Mouse (Mus musculus) adrenal gland (tissue): ENCODE results near the gene Slc23a2.

Source experiments
- intact Hi-C: fragments of 180-260 bp; cut with DNase I; formaldehyde crosslinking; loops from one replicate; pipeline ENCODE4 v1.15.1; 2025

Gene Slc23a2

GRCm38 (mm10) chr2:132051798-132052197 lies 93.1 kb downstream of the Slc23a2 start:
- intact Hi-C loops = no loop called here

DNA sequence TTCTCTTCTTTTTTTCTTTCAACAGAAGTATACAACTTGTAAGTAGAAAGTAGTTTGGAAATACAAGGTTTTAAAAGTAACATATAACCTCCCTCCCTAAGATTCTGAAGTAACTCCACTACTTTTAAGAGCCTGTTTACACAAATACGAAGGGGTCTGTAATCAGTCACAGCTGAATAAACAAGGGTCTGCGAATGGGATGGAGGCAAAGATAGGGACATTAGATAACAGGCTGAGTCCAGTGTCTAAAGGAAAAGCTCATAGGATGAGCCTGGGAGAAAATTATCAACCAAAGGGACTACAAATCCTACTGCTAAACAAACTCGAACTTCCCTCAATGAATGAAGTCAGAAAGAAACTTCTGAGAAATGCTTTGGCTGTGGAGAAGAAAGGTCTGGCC lies 95.0 kb downstream of the Slc23a2 start:
- intact Hi-C loops = no loop called here

- intact Hi-C loops = no loop called here
Measured at GRCm38 (mm10) chr2:132049491-132049890, 95.4 kb downstream of the Slc23a2 start.

- intact Hi-C loops = no loop called here
Measured at GRCm38 (mm10) chr2:132048143-132048772, 96.7 kb downstream of the Slc23a2 start.

GRCm38 (mm10) chr2:132047364-132047763 lies 97.5 kb downstream of the Slc23a2 start:
- intact Hi-C loops = no loop called here

GRCm38 (mm10) chr2:132046659-132047058 lies 98.2 kb downstream of the Slc23a2 start:
- intact Hi-C loops = no loop called here

GRCm38 (mm10) chr2:132044320-132045274 lies 100.3 kb downstream of the Slc23a2 start:
- intact Hi-C loops = no loop called here

DNA sequence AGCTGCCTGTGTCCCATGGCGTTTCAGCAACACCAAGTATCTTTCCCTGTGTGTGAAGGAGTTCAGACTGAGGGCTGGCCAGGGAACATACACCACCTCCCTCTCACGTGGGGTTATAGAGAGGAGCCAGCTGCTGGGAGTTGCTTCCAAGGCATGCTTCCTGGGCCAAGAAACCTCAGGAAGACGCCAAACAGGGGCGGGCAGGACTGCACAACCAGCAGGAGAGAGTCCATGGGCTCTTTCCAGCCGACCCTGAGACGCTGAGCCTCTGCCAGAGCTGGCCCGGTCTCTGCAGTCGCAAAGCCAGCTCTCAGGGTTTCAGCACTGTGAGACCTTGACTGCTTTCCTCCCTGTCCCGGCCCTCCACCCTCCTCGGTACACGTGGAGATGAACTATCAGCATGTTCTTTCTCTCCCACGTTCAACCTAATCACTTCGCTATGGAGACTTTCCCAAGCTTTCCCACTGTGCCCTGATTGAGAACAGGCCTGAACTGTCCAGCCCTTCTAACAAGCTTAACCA lies 101.7 kb downstream of the Slc23a2 start:
- intact Hi-C loops = no loop called here

DNA sequence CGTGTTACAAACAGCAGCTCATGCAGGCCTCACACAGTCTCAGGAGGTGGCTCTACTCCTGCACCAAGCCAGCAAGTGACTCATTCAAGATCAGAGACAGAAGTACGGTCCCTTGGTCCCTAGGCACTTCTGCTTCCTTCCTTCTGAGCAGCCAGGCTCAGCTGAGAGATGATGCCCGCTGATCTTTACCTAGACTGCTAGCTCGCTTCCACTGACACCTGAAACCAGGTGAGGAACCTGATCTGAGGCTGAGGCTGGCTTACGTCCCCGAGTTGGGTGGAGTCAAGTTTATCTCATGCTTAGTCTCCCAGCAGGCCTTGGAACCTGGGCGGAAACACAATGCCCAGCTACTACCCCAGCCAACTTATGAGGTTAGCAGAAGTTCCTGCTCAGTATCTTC lies 105.0 kb downstream of the Slc23a2 start:
- intact Hi-C loops = loop anchor here (5.0 kb wide), 1 partner anchor 48 kb away; no protein-coding TSS in a partner anchor

DNA sequence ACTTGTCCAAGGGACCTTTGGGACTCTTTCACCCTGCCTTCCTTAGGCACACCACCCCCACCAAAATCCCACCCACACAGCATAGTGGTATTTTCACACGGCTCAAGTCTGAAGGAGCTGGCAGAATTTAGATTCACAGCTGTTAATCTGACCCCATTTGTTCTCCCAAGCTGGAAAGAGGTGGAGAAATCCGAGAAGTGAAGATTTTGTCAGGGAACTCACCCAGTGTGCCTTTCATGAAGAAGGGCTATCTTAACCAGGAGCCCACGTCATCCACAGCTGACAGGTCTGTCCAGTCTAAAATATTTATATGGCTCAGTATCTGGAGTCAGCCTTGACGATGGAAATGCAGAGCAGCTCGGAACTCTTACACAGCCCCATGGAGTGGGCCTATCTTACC lies 108.6 kb downstream of the Slc23a2 start:
- intact Hi-C loops = loop anchor here (5.0 kb wide), 1 partner anchor 44 kb away; no protein-coding TSS in a partner anchor

DNA sequence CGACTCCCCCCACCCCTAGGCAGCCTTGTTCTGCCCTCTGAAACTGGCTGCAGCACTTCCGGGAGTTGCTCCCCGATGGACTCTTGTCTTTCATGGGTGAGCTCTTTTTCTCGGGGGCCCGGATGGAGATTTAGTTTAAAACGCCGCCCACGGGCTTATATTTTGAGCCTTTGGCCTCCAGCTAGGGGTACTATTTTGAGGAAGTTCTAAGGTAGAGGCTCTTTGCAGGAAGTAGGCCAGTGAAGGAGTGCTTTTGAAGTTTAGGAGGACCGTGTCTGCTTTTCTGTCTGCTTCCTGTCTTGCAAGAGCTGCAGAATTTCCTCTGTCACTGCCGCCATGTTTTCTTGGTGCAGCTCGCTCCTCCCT lies 109.5 kb downstream of the Slc23a2 start:
- intact Hi-C loops = loop anchor here (5.0 kb wide), 1 partner anchor 43 kb away; no protein-coding TSS in a partner anchor

DNA sequence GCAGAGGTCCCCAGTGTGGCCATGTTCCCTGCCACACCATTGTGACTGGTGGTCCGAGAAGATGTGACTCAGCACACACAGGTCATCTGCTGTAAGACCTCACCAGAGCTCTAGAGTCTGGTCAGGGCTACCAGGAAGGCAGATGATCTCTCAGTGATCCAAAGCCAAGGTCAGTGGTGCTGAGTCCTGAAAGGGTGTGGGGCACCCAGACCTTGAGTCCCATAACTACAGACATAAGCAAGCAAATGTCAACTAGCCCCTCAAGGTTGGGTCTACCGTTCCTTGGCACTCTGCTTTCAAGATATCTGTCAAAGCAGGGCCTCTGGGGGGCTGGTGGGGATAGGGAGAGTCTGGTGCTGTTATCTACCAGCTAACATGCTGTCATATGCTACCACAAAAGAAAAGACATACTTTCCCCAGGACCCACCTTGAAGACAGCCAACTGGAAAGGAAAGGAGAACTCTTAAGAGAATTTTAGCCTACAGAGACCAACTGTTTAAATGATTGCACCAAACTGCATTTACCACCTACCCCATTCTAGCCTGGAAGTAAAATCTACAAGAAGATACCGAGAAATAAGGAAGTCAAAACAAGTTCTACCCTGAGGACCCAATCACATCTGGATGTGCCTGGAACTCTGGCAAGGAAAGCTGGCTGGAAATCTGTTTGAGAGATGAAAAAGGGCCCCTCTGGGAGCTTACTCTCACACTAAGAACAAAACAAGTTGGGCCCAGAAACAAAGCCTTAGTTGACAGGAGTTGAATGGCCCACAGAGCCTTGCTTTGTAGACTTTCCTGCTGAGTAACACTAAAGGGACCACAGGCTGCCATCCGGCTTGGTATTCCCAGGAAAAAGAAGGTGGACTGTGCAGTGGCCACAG lies 110.1 kb downstream of the Slc23a2 start:
- intact Hi-C loops = loop anchor here (5.0 kb wide), 1 partner anchor 43 kb away; no protein-coding TSS in a partner anchor

DNA sequence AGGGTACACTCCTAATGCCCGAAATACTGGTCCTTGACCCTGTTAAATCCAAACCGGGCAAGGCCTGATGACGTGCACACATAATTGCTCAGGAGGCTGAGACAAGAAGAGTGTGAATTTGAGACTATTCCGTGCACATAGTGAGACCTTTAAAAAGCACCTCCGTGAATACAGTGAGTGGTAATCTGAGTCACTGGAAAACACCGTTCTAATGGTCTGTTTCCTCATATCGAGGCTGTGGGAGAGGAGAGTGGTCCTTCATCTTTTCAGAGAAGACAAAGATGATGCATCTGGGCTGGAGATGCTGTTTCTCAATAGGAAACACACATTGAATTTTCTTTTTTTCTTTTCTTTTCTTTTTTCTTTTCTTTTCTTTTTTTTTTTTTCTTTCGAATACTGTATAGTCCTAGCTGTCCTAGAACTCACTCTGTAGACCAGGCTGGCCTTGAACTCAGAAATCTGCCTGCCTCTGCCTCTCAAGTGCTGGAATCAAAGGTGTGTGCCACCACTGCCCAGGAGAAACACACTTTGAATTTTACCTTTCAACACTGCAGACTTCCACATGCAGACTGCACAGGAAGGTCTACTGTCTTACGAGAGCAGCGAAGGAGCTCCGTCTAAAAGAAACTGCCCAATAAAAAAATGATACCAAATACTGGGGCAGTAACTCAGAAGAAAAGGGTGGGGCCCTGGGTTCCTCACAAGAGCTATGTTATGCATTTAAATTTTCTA lies 113.4 kb downstream of the Slc23a2 start:
- intact Hi-C loops = no loop called here

DNA sequence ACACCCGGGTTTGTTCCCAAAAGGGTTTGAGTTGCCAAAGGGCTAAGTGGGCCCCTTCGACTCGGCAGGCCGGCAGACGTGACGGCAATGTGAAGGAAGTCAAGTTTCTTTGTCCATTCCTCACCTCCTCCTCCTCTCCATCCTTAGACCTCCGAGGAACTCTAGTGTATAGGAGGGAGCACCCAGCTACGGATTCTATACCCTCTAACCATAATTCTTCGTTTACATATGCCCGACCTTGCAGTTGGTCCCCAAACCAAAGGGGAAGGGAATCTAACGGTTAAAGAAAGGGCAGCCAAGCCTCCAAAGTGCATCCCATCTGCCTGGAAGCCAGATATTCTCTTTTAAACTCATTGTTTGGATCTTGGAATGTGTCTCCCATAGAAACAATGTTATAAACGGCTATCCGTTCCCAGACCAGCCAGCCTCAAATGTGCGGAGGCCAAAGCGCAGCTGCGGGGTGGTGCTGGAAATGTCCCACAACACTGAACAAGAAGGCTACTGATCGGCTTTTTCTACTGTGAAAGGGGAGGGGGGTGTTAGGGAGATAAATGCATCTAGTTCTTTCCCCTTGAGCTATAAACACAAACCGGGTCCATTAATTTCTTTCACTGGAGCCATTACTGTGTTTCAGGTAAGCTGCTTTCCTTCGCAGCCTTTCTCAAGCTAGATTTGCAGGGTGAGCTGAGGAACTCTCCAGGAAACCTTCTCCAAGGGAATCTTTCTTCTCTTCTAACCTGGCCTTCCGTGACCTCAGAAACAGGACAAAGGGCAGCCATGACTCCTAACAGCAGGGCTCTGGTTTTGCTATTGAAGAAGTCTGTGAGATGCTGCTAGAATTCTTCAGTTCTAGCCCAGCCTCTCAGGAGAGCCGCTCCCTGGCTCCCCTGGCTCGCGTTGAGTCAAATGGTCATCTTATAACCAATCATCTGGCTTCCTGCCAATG lies 114.2 kb downstream of the Slc23a2 start:
- intact Hi-C loops = no loop called here

- intact Hi-C loops = no loop called here
Measured at GRCm38 (mm10) chr2:132029646-132030417, 115.1 kb downstream of the Slc23a2 start, which contains the start of gene Rassf2. Rassf2 (minus strand) TSS chr2:132030258.

GRCm38 (mm10) chr2:132028894-132029605 lies 115.9 kb downstream of the Slc23a2 start:
- intact Hi-C loops = no loop called here

- intact Hi-C loops = no loop called here
Measured at GRCm38 (mm10) chr2:132028107-132028506, 116.8 kb downstream of the Slc23a2 start.

DNA sequence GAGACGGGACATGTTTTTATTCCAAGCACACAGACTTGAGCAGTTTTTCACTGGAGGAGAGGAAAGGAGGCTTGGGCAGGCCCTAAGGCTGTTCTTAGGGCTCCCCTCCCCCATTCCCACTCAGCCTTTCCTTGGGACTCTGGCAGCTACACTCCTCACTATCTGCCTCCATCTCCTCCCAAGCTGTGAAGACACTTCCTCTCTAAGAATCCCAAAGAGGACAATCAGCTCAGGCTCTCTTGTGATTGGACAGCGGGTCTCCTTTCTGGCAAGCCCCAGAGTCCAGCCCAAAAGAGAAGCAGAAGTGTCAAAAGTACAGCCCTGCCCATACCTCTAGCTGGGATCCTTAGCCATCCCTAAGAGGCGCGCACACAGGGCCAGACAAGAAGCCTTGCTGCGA lies 117.5 kb downstream of the Slc23a2 start:
- intact Hi-C loops = no loop called here
